24 mouse cellular contexts compared by ENCODE assay signal in genomic region chr2:152783241-152783640, GRCm38 (mm10). TPM values are rescaled to one million over a fixed set of nuclear protein-coding genes. Genes with fewer than 3 reads are reported as not detected.
A peak's percentile ranks its signal among the peaks of the same experiment; 100 is the strongest.
DNase-seq lines count a peak whose midpoint lies in the region; ATAC-seq and TF ChIP-seq lines count a peak whose summit lies in the region.
"Had no signal": no experiment of that assay in that cellular context is flagged by ENCODE, and none has a peak within 500 bp of the region (broad histone marks: within the 10 kb centered on the region; RNA-seq: fewer than 3 reads in every experiment).

No protein-coding gene starts in this region.

- no peak for TF ChIP-seq POLR2A in heart, adult 2 months (IDR thresholded peaks at IDR 0.05; ENCODE audit: insufficient read depth, low read depth, low read length)
- TF ChIP-seq POLR2A in cortical plate, adult 2 months (IDR thresholded peaks at IDR 0.05; ENCODE audit: extremely low read depth, insufficient read depth, low read length) = no peak

- H3K36me3 ChIP-seq in heart, adult 2 months (ENCODE audit: control insufficient read depth, insufficient read depth, low read length) = peaks cover 37% of the 10 kb centered on the region
- peaks cover 49% of the 10 kb centered on the region for H3K36me3 ChIP-seq in liver, embryonic 12.5 days

- H3K4me3 ChIP-seq in heart, adult 2 months = no peak overlapping the region
- H3K4me3 ChIP-seq in liver, embryonic 12.5 days = no peak overlapping the region
- H3K4me3 ChIP-seq in cortical plate, adult 2 months (ENCODE audit: insufficient read depth, low read length) = no peak overlapping the region
- H3K4me3 ChIP-seq: embryonic facial prominence, embryonic 10.5 days; forebrain, embryonic 15.5 days; limb, embryonic 15.5 days; midbrain, embryonic 13.5 days had no signal

- no peak for TF ChIP-seq EP300 in heart, adult 2 months (IDR thresholded peaks at IDR 0.05; ENCODE audit: insufficient read depth, low read depth, low read length)

- no peak for ATAC-seq in liver, embryonic 12.5 days
- ATAC-seq: activated CD4-positive, CD25-positive, alpha-beta regulatory T cell, adult 4 months; forebrain, embryonic 15.5 days; hindbrain, postnatal 0 days; intestine, embryonic 16.5 days; midbrain, embryonic 13.5 days had no signal

- intact Hi-C loops in heart, adult 2 months (cut with DNase I) = no loop called here
- intact Hi-C loops in heart, postnatal 14 days (cut with DNase I) = no loop called here

- no peak overlapping the region for H3K9ac ChIP-seq in heart, adult 2 months (ENCODE audit: low read depth, low read length)
- H3K9ac ChIP-seq in liver, embryonic 12.5 days = 0 out of 2 replicates have a peak overlapping the region, but pooled peaks have one; percentile 37
- H3K9ac ChIP-seq: forebrain, embryonic 15.5 days; limb, embryonic 15.5 days; lung, embryonic 14.5 days; midbrain, embryonic 13.5 days had no signal

- DNase-seq in heart, adult 2 months = no peak
- DNase-seq in heart, postnatal 14 days = no peak
- DNase-seq in liver (no peak), 416B (ENCODE audit: low read depth) (peak; percentile 31), MN1 (ENCODE audit: low spot score) (no peak)
- DNase-seq: cerebellum, adult 9-10 months; gastrocnemius, postnatal 36 days; kidney, adult 9 months; kidney, postnatal 14 days; left cerebral cortex, postnatal 4 days; lung, embryonic 14.5 days; lung, postnatal 4 days; right cerebral cortex, postnatal 14 days; thymus, postnatal 14 days had no signal

- H3K79me2 ChIP-seq in heart, adult 2 months (replicated peaks; ENCODE audit: control insufficient read depth, insufficient read depth, low read length) = peaks cover 2% of the 10 kb centered on the region

- H3K27me3 ChIP-seq in heart, adult 2 months (ENCODE audit: control insufficient read depth, insufficient read depth, low read length) = no peaks in the 10 kb centered on the region
- no peaks in the 10 kb centered on the region for H3K27me3 ChIP-seq in liver, embryonic 12.5 days (replicated peaks)
- H3K27me3 ChIP-seq: forebrain, embryonic 15.5 days; limb, embryonic 15.5 days; midbrain, embryonic 13.5 days had no signal

- WGBS in heart, adult 2 months = 90% methylated on average over 5 of the region's 5 CpGs
- WGBS in liver, embryonic 12.5 days (ENCODE audit: insufficient replicate concordance) = 82% methylated on average over 5 of the region's 5 CpGs

- no peak overlapping the region for H3K4me2 ChIP-seq in liver, embryonic 12.5 days
- H3K4me2 ChIP-seq: forebrain, embryonic 15.5 days; limb, embryonic 15.5 days; lung, embryonic 14.5 days; midbrain, embryonic 13.5 days had no signal

- TF ChIP-seq CTCF in heart, adult 2 months (IDR thresholded peaks at IDR 0.05) = no peak
- no peak for TF ChIP-seq CTCF in cortical plate, adult 2 months (IDR thresholded peaks at IDR 0.05; ENCODE audit: extremely low read depth, insufficient read depth, low read length)

- peak overlapping the region; percentile 99 for H3K27ac ChIP-seq in heart, adult 2 months
- H3K27ac ChIP-seq in liver, embryonic 12.5 days = peak overlapping the region; percentile 23
- H3K27ac ChIP-seq in cortical plate, adult 2 months (ENCODE audit: insufficient read depth, low read length) = peak overlapping the region; percentile 57; the same call in 1 of the 2 replicates
- H3K27ac ChIP-seq: embryonic facial prominence, embryonic 10.5 days; forebrain, embryonic 15.5 days; hindbrain, postnatal 0 days; limb, embryonic 15.5 days; midbrain, embryonic 13.5 days had no signal

- H3K4me1 ChIP-seq in heart, adult 2 months (ENCODE audit: control insufficient read depth, insufficient read depth, low read length) = peaks cover 35% of the 10 kb centered on the region
- H3K4me1 ChIP-seq in liver, embryonic 12.5 days = peaks cover 94% of the 10 kb centered on the region
- peaks cover 20% of the 10 kb centered on the region for H3K4me1 ChIP-seq in cortical plate, adult 2 months (ENCODE audit: control insufficient read depth, insufficient read depth, low read length)
- H3K4me1 ChIP-seq: forebrain, embryonic 15.5 days; midbrain, embryonic 13.5 days had no signal

- no peaks in the 10 kb centered on the region for H3K9me3 ChIP-seq in liver, embryonic 12.5 days (replicated peaks)
- H3K9me3 ChIP-seq: embryonic facial prominence, embryonic 10.5 days; forebrain, embryonic 15.5 days; limb, embryonic 15.5 days; midbrain, embryonic 13.5 days had no signal

RNA-seq across cellular contexts. Expression of gene Cox4i2, which starts 29.3 kb away (rescaled TPM):
- 10 to 100 TPM; 12.1 to 18.0 TPM for total RNA-seq in heart, adult 2 months (2021)
- 12.0 and 13.2 TPM in 2 replicates for polyA plus RNA-seq in heart, adult 2 months (2012; rRNA removed)
- total RNA-seq in heart, postnatal 14 days (2021) = 10 to 100 TPM; 17.8 to 19.1 TPM
- polyA plus RNA-seq in liver, embryonic 12.5 days (2016; fragmentation: Nextera tagmentation; extraction: Ambion mirVana) = 2.5 and 3.4 TPM in 2 replicates
- polyA plus RNA-seq in cortical plate, adult 2 months (2012; rRNA removed) = 6.3 and 6.9 TPM in 2 replicates
- total RNA-seq: MEL had no signal
- polyA plus RNA-seq: activated CD4-positive, CD25-positive, alpha-beta regulatory T cell, adult 4 months had no signal

RNA-seq across cellular contexts. Expression of gene Id1, which starts 47.2 kb away (rescaled TPM):
- 10 to 100 TPM; 56.5 to 59.8 TPM for total RNA-seq in heart, adult 2 months (2021)
- polyA plus RNA-seq in heart, adult 2 months (2012; rRNA removed) = 74.7 and 113 TPM in 2 replicates
- total RNA-seq in heart, postnatal 14 days (2021) = 10 to 100 TPM; 82.1 to 85.3 TPM
- 28.1 and 30.6 TPM in 2 replicates for polyA plus RNA-seq in liver, embryonic 12.5 days (2016; fragmentation: Nextera tagmentation; extraction: Ambion mirVana)
- polyA plus RNA-seq in cortical plate, adult 2 months (2012; rRNA removed) = 74.2 and 81.0 TPM in 2 replicates

RNA-seq across cellular contexts. Expression of gene Bcl2l1, which starts 48.3 kb away (rescaled TPM):
- 100 to 1,000 TPM in 1 of 2 experiments, 10 to 100 TPM in 1; 51.9 to 102 TPM for total RNA-seq in heart, adult 2 months (2021)
- 48.1 and 51.2 TPM in 2 replicates for polyA plus RNA-seq in heart, adult 2 months (2012; rRNA removed)
- 10 to 100 TPM; 79.8 to 92.2 TPM for total RNA-seq in heart, postnatal 14 days (2021)
- polyA plus RNA-seq in liver, embryonic 12.5 days (2016; fragmentation: Nextera tagmentation; extraction: Ambion mirVana) = 127 and 137 TPM in 2 replicates
- 99.2 and 105 TPM in 2 replicates for polyA plus RNA-seq in cortical plate, adult 2 months (2012; rRNA removed)

Comparison
In these comparisons a context has a peak if more than half of its experiments do, and no peak if none do; other contexts are left out.
1. H3K27ac ChIP-seq: peak in every context shown above with its lines; median percentile 99 in heart, adult 2 months; 57 in cortical plate, adult 2 months; 23 in liver, embryonic 12.5 days.